Mouse (Mus musculus): Measurements from ENCODE around the gene Mtf1.
A peak's percentile ranks its signal among the peaks of the same experiment; 100 is the strongest.

The Mtf1 gene

GRCm38 (mm10) chr4:124801552-124802308 is at the start of gene Mtf1:
Gene Mtf1, plus strand, starts transcription at chr4:124802104.
- DNase-seq (ENCODE audit: low spot score in 2 of 2), result peak; percentile 77 to 82

- no peak for DNase-seq (ENCODE audit: low spot score in 2 of 2)
These were observed 49.4 kb upstream of the Mtf1 start for GRCm38 (mm10) chr4:124752281-124753199.

GRCm38 (mm10) chr4:124755526-124755925 is 46.4 kb upstream of the Mtf1 start:
- no peak for DNase-seq (ENCODE audit: low spot score in 2 of 2)

GRCm38 (mm10) chr4:124759305-124759811 is 42.5 kb upstream of the Mtf1 start:
- no peak for DNase-seq (ENCODE audit: low spot score in 2 of 2)

GRCm38 (mm10) chr4:124761201-124761600 is 40.7 kb upstream of the Mtf1 start:
- no peak for DNase-seq (ENCODE audit: low spot score in 2 of 2)

- no peak for DNase-seq (ENCODE audit: low spot score in 2 of 2)
These were observed 38.9 kb upstream of the Mtf1 start for GRCm38 (mm10) chr4:124762858-124763452.

GRCm38 (mm10) chr4:124765802-124766565 is 35.9 kb upstream of the Mtf1 start:
- no peak for DNase-seq (ENCODE audit: low spot score in 2 of 2)

GRCm38 (mm10) chr4:124766566-124766940 is 35.4 kb upstream of the Mtf1 start:
- no peak for DNase-seq (ENCODE audit: low spot score in 2 of 2)

GRCm38 (mm10) chr4:124768963-124769591 is 32.8 kb upstream of the Mtf1 start:
- no peak for DNase-seq (ENCODE audit: low spot score in 2 of 2)

- DNase-seq (ENCODE audit: low spot score in 2 of 2), result no peak
These were observed 31.3 kb upstream of the Mtf1 start for GRCm38 (mm10) chr4:124770624-124771023.

- DNase-seq (ENCODE audit: low spot score in 2 of 2), result no peak
These were observed 29.8 kb upstream of the Mtf1 start for GRCm38 (mm10) chr4:124772125-124772524.

- DNase-seq (ENCODE audit: low spot score in 2 of 2), result no peak
These were observed 28.5 kb upstream of the Mtf1 start for GRCm38 (mm10) chr4:124773449-124773848.

GRCm38 (mm10) chr4:124773995-124774394 is 27.9 kb upstream of the Mtf1 start:
- no peak for DNase-seq (ENCODE audit: low spot score in 2 of 2)

GRCm38 (mm10) chr4:124774429-124774828 is 27.5 kb upstream of the Mtf1 start:
- DNase-seq (ENCODE audit: low spot score in 2 of 2), result no peak

GRCm38 (mm10) chr4:124781361-124781760 is 20.5 kb upstream of the Mtf1 start:
- DNase-seq (ENCODE audit: low spot score in 2 of 2), result no peak

GRCm38 (mm10) chr4:124782395-124782794 is 19.5 kb upstream of the Mtf1 start:
- no peak for DNase-seq (ENCODE audit: low spot score in 2 of 2)

GRCm38 (mm10) chr4:124783937-124784336 is 18.0 kb upstream of the Mtf1 start:
- DNase-seq (ENCODE audit: low spot score in 2 of 2), result no peak

- no peak for DNase-seq (ENCODE audit: low spot score in 2 of 2)
These were observed 11.9 kb upstream of the Mtf1 start for GRCm38 (mm10) chr4:124790013-124790412.

- DNase-seq (ENCODE audit: low spot score in 2 of 2), result no peak
These were observed 9.8 kb upstream of the Mtf1 start for GRCm38 (mm10) chr4:124792114-124792513.

GRCm38 (mm10) chr4:124796141-124796540 is 5.8 kb upstream of the Mtf1 start:
- no peak for DNase-seq (ENCODE audit: low spot score in 2 of 2)

- DNase-seq (ENCODE audit: low spot score in 2 of 2), result no peak
These were observed 5.0 kb upstream of the Mtf1 start for GRCm38 (mm10) chr4:124796913-124797312.

All from frontal cortex, postnatal 25 days (tissue).